Mouse (Mus musculus) stomach, embryonic 16.5 days (tissue): ENCODE data around the gene Rpia. TPM values are rescaled to one million over a fixed set of nuclear protein-coding genes. Genes with fewer than 3 reads are reported as not detected.

ENCODE experiments used
- ATAC-seq: fragments of 200-750 bp; cut with Nextera tagmentation; 2 replicates; pipeline ENCODE4 v1.8.0; 2017; ENCODE audit warnings: moderate number of reproducible peaks, moderate TSS enrichment; ENCODE audit not compliant: insufficient read depth, low FRiP score
- H3K27ac ChIP-seq: fragments of 300-500 bp; sonication (generic); 2 replicates; pipeline ENCODE4 v1.5.1; 2014; ENCODE audit warnings: low read length
- H3K27me3 ChIP-seq: fragments of 300-500 bp; sonication (generic); 2 replicates; pipeline ENCODE4 v1.6.1; 2014; ENCODE audit warnings: low read length, control low read depth, mixed read lengths; ENCODE audit not compliant: control insufficient read depth, insufficient read depth
- H3K36me3 ChIP-seq: fragments of 300-500 bp; sonication (generic); 2 replicates; pipeline ENCODE4 v1.6.1; 2014; ENCODE audit warnings: low read length; ENCODE audit not compliant: control insufficient read depth, insufficient read depth
- H3K4me1 ChIP-seq: fragments of 300-500 bp; sonication (generic); 2 replicates; pipeline ENCODE4 v1.6.1; 2014; ENCODE audit warnings: low read length, control low read depth, mixed read lengths; ENCODE audit not compliant: control insufficient read depth, insufficient read depth
- H3K4me2 ChIP-seq: fragments of 300-500 bp; sonication (generic); 2 replicates; pipeline ENCODE4 v1.6.1; 2014; ENCODE audit warnings: low read depth, low read length, mixed read lengths
- H3K4me3 ChIP-seq: fragments of 300-500 bp; sonication (generic); replicated peaks from 2 replicates; pipeline ENCODE4 v1.5.1; 2014; ENCODE audit warnings: mild to moderate bottlenecking, low read length
- H3K9ac ChIP-seq: fragments of 300-500 bp; sonication (generic); 2 replicates; pipeline ENCODE4 v1.6.1; 2014; ENCODE audit warnings: low read length
- H3K9me3 ChIP-seq: fragments of 300-500 bp; sonication (generic); replicated peaks from 2 replicates; pipeline ENCODE4 v1.6.1; 2016; ENCODE audit warnings: low read length, control low read depth; ENCODE audit not compliant: control insufficient read depth
- WGBS: fragments of 180-500 bp; shearing (Covaris S2); extraction: QIAGEN DNeasy Blood & Tissue Kit; methylation state at CpG from one replicate; pipeline ENCODE4 v1.1.7; 2014; 5-methylcytosine and 5-hydroxymethylcytosine counted together
- polyA plus RNA-seq: library from polyadenylated mRNA; unstranded; fragments of >200 nt; fragmentation: Nextera tagmentation; extraction: Ambion mirVana; gene quantifications from 2 replicates; pipeline ENCODE4 v1.2.1, GENCODE M21; 2015

Rpia gene
- polyA plus RNA-seq, 1 experiment from 2014 or later: 3.5 TPM

DNA sequence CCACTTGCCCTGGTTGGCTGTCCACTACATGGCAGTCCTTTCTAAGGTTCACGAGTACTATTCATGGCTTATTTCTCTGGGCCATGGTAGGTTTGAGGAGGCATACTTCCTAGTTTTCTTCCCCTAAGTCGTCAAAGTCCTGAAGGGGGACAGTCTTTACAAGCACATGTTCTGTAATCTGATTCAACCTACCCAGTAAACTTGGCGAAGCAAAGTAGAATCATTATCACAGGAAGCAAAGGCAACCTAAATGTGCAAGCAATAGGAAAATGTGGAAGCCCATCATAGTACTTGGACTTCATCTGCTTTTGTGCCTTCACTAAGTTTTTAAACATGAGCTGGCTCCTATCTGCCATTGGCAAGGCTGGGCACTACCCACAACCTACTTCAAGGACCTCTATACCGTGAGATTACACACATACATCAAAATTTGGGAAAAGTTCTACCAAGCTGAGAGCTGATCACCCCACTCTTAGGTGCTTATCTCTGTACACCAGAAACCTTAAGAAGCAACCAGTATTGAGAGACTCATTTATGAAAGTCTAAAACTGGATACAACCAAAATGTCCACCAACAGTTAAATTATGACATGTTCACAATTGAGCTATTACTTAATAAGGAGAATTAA lies 64.8 kb downstream of the Rpia start:
- H3K4me3 ChIP-seq: no peak overlapping the region
- no peaks in the 10 kb centered on the region for H3K9me3 ChIP-seq
- WGBS: 72% methylated on average over 4 of the region's 4 CpGs
- H3K36me3 ChIP-seq: no peaks in the 10 kb centered on the region
- no peaks in the 10 kb centered on the region for H3K27me3 ChIP-seq
- no peak for ATAC-seq
- H3K4me2 ChIP-seq: no peak overlapping the region
- no peaks in the 10 kb centered on the region for H3K4me1 ChIP-seq
- H3K9ac ChIP-seq: no peak overlapping the region
- no peak overlapping the region for H3K27ac ChIP-seq

DNA sequence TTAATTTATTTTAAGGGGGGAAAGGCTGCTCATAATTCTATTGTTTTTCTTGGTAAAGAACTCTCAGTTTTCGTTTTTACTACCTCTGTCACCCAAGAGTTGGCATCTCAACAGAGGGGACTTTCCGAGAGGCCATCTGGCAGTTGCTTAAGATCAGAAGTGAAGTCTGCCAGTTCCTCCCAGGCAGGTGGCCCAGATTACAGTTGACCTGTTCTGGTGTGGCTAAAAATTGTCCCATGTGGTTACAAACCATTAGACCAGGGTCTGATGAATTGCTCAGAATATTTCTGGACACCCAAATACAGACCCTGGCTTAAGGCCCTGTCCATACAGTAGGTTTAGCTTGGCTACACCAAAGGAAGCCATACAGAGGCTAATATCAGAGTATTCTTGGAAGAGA lies 66.4 kb downstream of the Rpia start:
- H3K9me3 ChIP-seq: no peaks in the 10 kb centered on the region
- no peak overlapping the region for H3K4me2 ChIP-seq
- H3K27ac ChIP-seq: no peak overlapping the region
- WGBS: 57% methylated on average over 2 of the region's 2 CpGs
- ATAC-seq: no peak
- no peak overlapping the region for H3K4me3 ChIP-seq
- H3K36me3 ChIP-seq: no peaks in the 10 kb centered on the region
- H3K27me3 ChIP-seq: no peaks in the 10 kb centered on the region
- H3K9ac ChIP-seq: no peak overlapping the region
- no peaks in the 10 kb centered on the region for H3K4me1 ChIP-seq

DNA sequence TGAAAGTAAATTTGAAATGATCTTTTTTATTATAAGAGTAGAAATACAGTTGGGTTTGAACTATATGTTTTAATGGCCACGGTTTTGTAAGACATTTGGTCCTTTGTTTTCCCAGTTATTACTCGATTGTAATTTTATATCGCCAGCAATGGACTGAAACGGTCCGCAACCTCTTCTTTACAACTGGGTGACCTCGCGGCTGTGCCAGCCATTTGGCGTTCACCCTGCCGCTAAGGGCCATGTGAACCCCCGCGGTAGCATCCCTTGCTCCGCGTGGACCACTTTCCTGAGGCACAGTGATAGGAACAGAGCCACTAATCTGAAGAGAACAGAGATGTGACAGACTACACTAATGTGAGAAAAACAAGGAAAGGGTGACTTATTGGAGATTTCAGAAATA lies 67.3 kb downstream of the Rpia start:
- Histone ChIP-seq H3K36me3 (no peaks in the 10 kb centered on the region), H3K9me3 (no peaks in the 10 kb centered on the region), H3K27ac (no peak overlapping the region), H3K27me3 (no peaks in the 10 kb centered on the region), H3K4me3 (no peak overlapping the region), H3K9ac (no peak overlapping the region), H3K4me1 (no peaks in the 10 kb centered on the region), H3K4me2 (no peak overlapping the region)
- 91% methylated on average over 13 of the region's 13 CpGs for WGBS
- no peak for ATAC-seq

DNA sequence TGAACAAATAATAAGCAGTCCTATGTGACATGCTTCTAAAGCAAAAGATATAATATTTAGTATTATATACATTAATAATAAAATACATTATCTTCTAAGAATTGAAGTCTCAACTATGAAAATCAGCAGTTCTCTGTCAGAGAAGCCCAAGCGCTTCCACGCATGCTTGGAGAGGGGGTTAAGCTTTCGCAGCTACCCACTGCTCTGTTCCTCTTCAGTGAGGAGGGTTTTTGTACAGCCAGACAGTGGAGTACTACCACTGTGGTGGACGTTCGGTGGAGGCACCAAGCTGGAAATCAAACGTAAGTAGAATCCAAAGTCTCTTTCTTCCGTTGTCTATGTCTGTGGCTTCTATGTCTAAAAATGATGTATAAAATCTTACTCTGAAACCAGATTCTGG lies 69.7 kb downstream of the Rpia start:
- Histone ChIP-seq H3K9me3 (no peaks in the 10 kb centered on the region), H3K27me3 (no peaks in the 10 kb centered on the region), H3K4me2 (no peak overlapping the region), H3K36me3 (no peaks in the 10 kb centered on the region), H3K27ac (no peak overlapping the region), H3K9ac (no peak overlapping the region), H3K4me1 (no peaks in the 10 kb centered on the region), H3K4me3 (no peak overlapping the region)
- no peak for ATAC-seq
- whole genome bisulfite sequencing: 89% methylated on average over 7 of the region's 7 CpGs

GRCm38 (mm10) chr6:70718760-70719159 lies 73.3 kb downstream of the Rpia start:
- Histone ChIP-seq H3K27me3 (no peaks in the 10 kb centered on the region), H3K9me3 (no peaks in the 10 kb centered on the region), H3K4me2 (no peak overlapping the region), H3K4me3 (no peak overlapping the region), H3K9ac (no peak overlapping the region), H3K4me1 (no peaks in the 10 kb centered on the region), H3K36me3 (no peaks in the 10 kb centered on the region), H3K27ac (no peak overlapping the region)
- whole genome bisulfite sequencing: 61% methylated on average over 2 of the region's 2 CpGs
- ATAC-seq: no peak

GRCm38 (mm10) chr6:70718164-70718563 lies 73.9 kb downstream of the Rpia start:
- H3K27ac ChIP-seq: no peak overlapping the region
- no peak for ATAC-seq
- H3K4me2 ChIP-seq: no peak overlapping the region
- 79% methylated on average over 4 of the region's 4 CpGs for WGBS
- no peaks in the 10 kb centered on the region for H3K27me3 ChIP-seq
- H3K9ac ChIP-seq: no peak overlapping the region
- H3K4me3 ChIP-seq: no peak overlapping the region
- no peaks in the 10 kb centered on the region for H3K4me1 ChIP-seq
- H3K36me3 ChIP-seq: no peaks in the 10 kb centered on the region
- H3K9me3 ChIP-seq: no peaks in the 10 kb centered on the region

DNA sequence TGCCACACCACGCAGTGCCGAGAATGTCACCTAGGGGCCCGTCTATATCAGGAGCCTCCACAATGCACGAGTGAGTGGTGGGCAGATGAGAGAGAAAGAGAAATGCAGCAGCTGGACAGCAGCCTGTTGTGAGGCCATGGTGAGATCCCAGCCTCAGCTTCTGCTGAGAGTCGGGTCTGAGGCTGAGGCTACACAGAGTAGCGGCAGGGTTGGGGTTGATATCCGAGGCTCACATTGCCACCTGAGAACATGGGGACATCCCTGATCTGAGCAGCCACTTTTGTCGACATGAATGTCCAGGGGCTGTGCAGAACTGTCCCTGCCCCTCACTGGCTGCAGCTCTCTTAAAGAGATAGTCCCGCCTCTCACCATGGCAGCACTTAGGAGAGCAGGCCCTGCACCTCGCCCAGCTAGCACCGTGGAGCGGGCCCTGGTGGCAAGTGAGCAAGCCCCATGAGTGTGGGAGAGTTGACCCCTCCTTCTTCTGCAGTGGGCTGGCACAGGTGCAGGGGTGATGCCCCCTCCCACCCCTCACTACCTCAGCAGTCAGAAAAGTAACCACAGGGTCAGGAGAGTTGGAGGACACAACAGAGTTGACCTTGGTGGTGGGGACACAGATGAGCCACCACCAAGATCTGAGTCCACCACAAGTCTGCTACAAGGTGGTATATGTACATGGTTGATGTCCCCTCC lies 75.2 kb downstream of the Rpia start:
- WGBS: 72% methylated on average over 12 of the region's 12 CpGs
- H3K9ac ChIP-seq: no peak overlapping the region
- H3K36me3 ChIP-seq: no peaks in the 10 kb centered on the region
- H3K4me1 ChIP-seq: no peaks in the 10 kb centered on the region
- H3K9me3 ChIP-seq: no peaks in the 10 kb centered on the region
- H3K27me3 ChIP-seq: no peaks in the 10 kb centered on the region
- ATAC-seq: no peak
- H3K4me2 ChIP-seq: no peak overlapping the region
- no peak overlapping the region for H3K4me3 ChIP-seq
- no peak overlapping the region for H3K27ac ChIP-seq

Other genes starting within 250 kb of the Rpia start
- gene Eif2ak3, start 52.3 kb upstream of the Rpia start, polyA plus RNA-seq: 10.9 and 11.1 TPM in 2 replicates
- not detected in 2 replicates for gene Tex37, start 126.7 kb upstream of the Rpia start, polyA plus RNA-seq
- gene Foxi3, start 164.3 kb upstream of the Rpia start, polyA plus RNA-seq: not detected in 2 replicates